Mouse (Mus musculus) megakaryocyte, embryonic 14.5 days (primary cell): Measurements from ENCODE around the gene Spc24. TPM values are rescaled to one million over a fixed set of nuclear protein-coding genes. Genes with fewer than 3 reads are reported as not detected.

Experiments
- H3K27me3 ChIP-seq: replicated peaks from 2 replicates; pipeline ENCODE3; 2012; ENCODE audit warnings: inconsistent platforms
- H3K36me3 ChIP-seq: replicated peaks from 2 replicates; pipeline ENCODE3; 2012; ENCODE audit warnings: low read length, inconsistent platforms, mixed read lengths
- H3K4me1 ChIP-seq: 2 replicates; pipeline ENCODE4 v1.6.1; 2012; ENCODE audit warnings: inconsistent platforms
- H3K4me3 ChIP-seq: replicated peaks from 2 replicates; pipeline ENCODE3; 2012; ENCODE audit warnings: moderate library complexity, mild to moderate bottlenecking, inconsistent platforms
- H3K9me3 ChIP-seq: 2 replicates; pipeline ENCODE4 v1.6.1; 2012; ENCODE audit warnings: inconsistent platforms
- FLI1 ChIP-seq: IDR thresholded peaks from 2 replicates; pipeline ENCODE4 v1.6.1; 2012; ENCODE audit warnings: low read length, inconsistent platforms, mixed read lengths
- GATA1 ChIP-seq: IDR thresholded peaks from 3 replicates; pipeline ENCODE4 v1.6.1; 2012; ENCODE audit warnings: mixed read lengths, low read length, inconsistent platforms, borderline replicate concordance
- polyA plus RNA-seq: library from polyadenylated mRNA; stranded (reverse); fragments of >175 nt; gene quantifications from 2 replicates; pipeline ENCODE4 v1.2.3, GENCODE M21; 2012; ENCODE audit warnings: low replicate concordance; ENCODE audit not compliant: insufficient read depth

Spc24 gene
- polyA plus RNA-seq, 1 experiment = 58.4 TPM

GRCm38 (mm10) chr9:21749382-21750118 lies 10.6 kb downstream of the Spc24 start:
- H3K36me3 ChIP-seq = peaks cover 91% of the 10 kb centered on the region
- H3K27me3 ChIP-seq = no peaks in the 10 kb centered on the region
- H3K9me3 ChIP-seq = no peaks in the 10 kb centered on the region
- peaks cover 75% of the 10 kb centered on the region for H3K4me1 ChIP-seq
- no peak overlapping the region for H3K4me3 ChIP-seq
- no peak for TF ChIP-seq GATA1
- TF ChIP-seq FLI1 = no peak

GRCm38 (mm10) chr9:21748491-21748890 lies 11.6 kb downstream of the Spc24 start:
- Histone ChIP-seq H3K27me3 (no peaks in the 10 kb centered on the region), H3K4me3 (no peak overlapping the region), H3K36me3 (peaks cover 91% of the 10 kb centered on the region), H3K9me3 (no peaks in the 10 kb centered on the region), H3K4me1 (peaks cover 75% of the 10 kb centered on the region)
- TF ChIP-seq FLI1 = no peak
- no peak for TF ChIP-seq GATA1

GRCm38 (mm10) chr9:21748033-21748432 lies 12.1 kb downstream of the Spc24 start:
- Histone ChIP-seq H3K4me1 (peaks cover 73% of the 10 kb centered on the region), H3K27me3 (no peaks in the 10 kb centered on the region), H3K9me3 (no peaks in the 10 kb centered on the region), H3K36me3 (peaks cover 90% of the 10 kb centered on the region), H3K4me3 (no peak overlapping the region)
- no peak for TF ChIP-seq GATA1
- no peak for TF ChIP-seq FLI1

GRCm38 (mm10) chr9:21747238-21747774 lies 12.8 kb downstream of the Spc24 start:
- H3K36me3 ChIP-seq = peaks cover 93% of the 10 kb centered on the region
- no peak overlapping the region for H3K4me3 ChIP-seq
- H3K27me3 ChIP-seq = no peaks in the 10 kb centered on the region
- TF ChIP-seq GATA1 (no peak), FLI1 (no peak)
- no peaks in the 10 kb centered on the region for H3K9me3 ChIP-seq
- H3K4me1 ChIP-seq = peaks cover 66% of the 10 kb centered on the region

GRCm38 (mm10) chr9:21741514-21741913 lies 18.6 kb downstream of the Spc24 start:
- TF ChIP-seq FLI1 (no peak), GATA1 (no peak)
- H3K4me3 ChIP-seq = no peak overlapping the region
- H3K4me1 ChIP-seq = peaks cover 35% of the 10 kb centered on the region
- peaks cover 94% of the 10 kb centered on the region for H3K36me3 ChIP-seq
- no peaks in the 10 kb centered on the region for H3K27me3 ChIP-seq
- no peaks in the 10 kb centered on the region for H3K9me3 ChIP-seq

GRCm38 (mm10) chr9:21740427-21740826 lies 19.7 kb downstream of the Spc24 start:
- Histone ChIP-seq H3K4me1 (peaks cover 25% of the 10 kb centered on the region), H3K9me3 (no peaks in the 10 kb centered on the region), H3K27me3 (no peaks in the 10 kb centered on the region), H3K36me3 (peaks cover 93% of the 10 kb centered on the region), H3K4me3 (no peak overlapping the region)
- no peak for TF ChIP-seq FLI1
- no peak for TF ChIP-seq GATA1

- Histone ChIP-seq H3K36me3 (peaks cover 93% of the 10 kb centered on the region), H3K4me1 (peaks cover 22% of the 10 kb centered on the region), H3K27me3 (no peaks in the 10 kb centered on the region), H3K4me3 (no peak overlapping the region), H3K9me3 (no peaks in the 10 kb centered on the region)
- TF ChIP-seq FLI1 = no peak
- no peak for TF ChIP-seq GATA1
Observed at GRCm38 (mm10) chr9:21738776-21739175, 21.3 kb downstream of the Spc24 start.

- Histone ChIP-seq H3K4me3 (peak overlapping the region; percentile 5), H3K9me3 (no peaks in the 10 kb centered on the region), H3K27me3 (no peaks in the 10 kb centered on the region), H3K4me1 (peaks cover 31% of the 10 kb centered on the region), H3K36me3 (peaks cover 97% of the 10 kb centered on the region)
- TF ChIP-seq GATA1 = no peak
- no peak for TF ChIP-seq FLI1
Observed at GRCm38 (mm10) chr9:21737188-21737587, 22.9 kb downstream of the Spc24 start.

GRCm38 (mm10) chr9:21736580-21736979 lies 23.5 kb downstream of the Spc24 start:
- Histone ChIP-seq H3K4me1 (peaks cover 34% of the 10 kb centered on the region), H3K27me3 (no peaks in the 10 kb centered on the region), H3K9me3 (no peaks in the 10 kb centered on the region), H3K36me3 (peaks cover 97% of the 10 kb centered on the region), H3K4me3 (no peak overlapping the region)
- TF ChIP-seq GATA1 = no peak
- TF ChIP-seq FLI1 = no peak

- Histone ChIP-seq H3K4me1 (peaks cover 44% of the 10 kb centered on the region), H3K9me3 (no peaks in the 10 kb centered on the region), H3K27me3 (no peaks in the 10 kb centered on the region), H3K4me3 (no peak overlapping the region), H3K36me3 (peaks cover 98% of the 10 kb centered on the region)
- TF ChIP-seq FLI1 = no peak
- TF ChIP-seq GATA1 = no peak
Observed at GRCm38 (mm10) chr9:21735126-21735525, 25.0 kb downstream of the Spc24 start.
